Mouse (Mus musculus) megakaryocyte-erythroid progenitor cell, adult 5-6 weeks (primary cell): ENCODE measurements around the gene Mapkap1. TPM values are rescaled to one million over a fixed set of nuclear protein-coding genes. Genes with fewer than 3 reads are reported as not detected.
A peak's percentile ranks its signal among the peaks of the same experiment; 100 is the strongest.

ENCODE experiments used
- ATAC-seq: replicated peaks from 2 replicates; pipeline ENCODE4 v1.8.0; 2016; ENCODE audit warnings: mild to moderate bottlenecking, inconsistent platforms; ENCODE audit not compliant: severe bottlenecking, poor library complexity, low FRiP score, low TSS enrichment
- total RNA-seq, 2 experiments: library from RNA; stranded (forward) in 1 of 2; stranded (reverse) in 1 of 2; fragments of 200-1000, 215-1000 nt in 1 of 2; fragments of >200 nt in 1 of 2; fragmentation: Nextera tagmentation in 1 of 2; gene quantifications; 2 replicates each; pipeline ENCODE4 v1.2.3; 2014 to 2017

The Mapkap1 gene
- total RNA-seq, 2 experiments from 2014 or later = 28.2 to 54.3 TPM

GRCm38 (mm10) chr2:34647410-34647809 is 240.8 kb downstream of the Mapkap1 start:
- no peak for ATAC-seq

DNA sequence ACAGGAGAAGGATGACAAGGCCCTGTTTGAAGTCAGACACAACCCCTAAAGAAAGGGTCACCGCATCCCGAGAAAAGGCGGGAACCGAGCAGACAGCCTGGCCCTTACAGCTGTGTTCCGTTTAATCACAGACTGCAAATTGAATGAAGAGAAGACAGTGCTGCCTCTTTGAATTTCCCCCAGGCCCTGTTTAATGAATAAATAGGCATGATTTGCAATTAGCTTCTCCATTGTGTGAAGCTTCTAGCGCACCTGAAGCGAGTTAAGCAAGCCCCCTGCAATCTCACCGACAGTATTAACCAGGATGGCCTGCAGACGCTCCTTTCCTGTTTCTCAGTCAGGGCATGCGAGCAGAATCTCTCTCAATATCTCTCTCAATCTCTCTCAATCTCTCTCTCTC is 261.2 kb downstream of the Mapkap1 start:
- ATAC-seq = no peak

DNA sequence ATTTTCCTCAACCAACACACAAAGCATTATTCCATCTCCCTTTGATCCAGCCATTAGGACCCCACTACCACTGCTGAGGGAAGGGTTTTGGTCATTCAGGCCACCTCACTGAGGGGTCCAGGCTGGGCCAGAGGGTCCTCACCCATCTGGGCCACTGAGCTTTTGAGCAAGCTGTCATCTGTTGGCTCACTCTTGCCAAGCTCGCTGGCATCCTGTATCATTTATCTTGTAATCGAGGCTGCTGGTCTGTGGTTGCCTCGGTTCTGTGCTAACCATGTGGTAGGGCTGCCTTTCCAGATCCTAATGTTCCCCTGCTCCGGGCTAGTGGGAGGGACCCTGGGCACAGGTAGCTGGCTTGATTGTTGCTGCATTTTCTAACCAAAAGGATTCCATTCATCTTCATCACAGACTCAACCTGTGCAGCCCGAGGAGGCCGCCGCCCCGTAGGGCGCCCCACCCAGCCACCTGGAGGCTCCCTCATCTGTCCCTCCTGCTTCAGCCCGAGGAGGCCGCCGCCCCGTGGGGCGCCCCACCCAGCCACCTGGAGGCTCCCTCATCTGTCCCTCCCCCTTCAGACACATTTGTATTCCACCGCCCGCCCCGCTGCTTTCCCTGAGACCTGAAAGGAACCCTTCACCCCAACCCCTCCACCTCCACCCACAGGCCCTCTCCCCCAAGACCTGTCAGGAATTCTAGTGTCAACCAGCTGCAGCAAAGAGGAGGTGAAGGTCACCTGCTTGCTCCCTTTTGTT is 262.0 kb downstream of the Mapkap1 start:
- ATAC-seq = no peak

- no peak for ATAC-seq
Observed at GRCm38 (mm10) chr2:34669203-34669746, 262.7 kb downstream of the Mapkap1 start.

GRCm38 (mm10) chr2:34670470-34670869 is 263.9 kb downstream of the Mapkap1 start:
- ATAC-seq = no peak

DNA sequence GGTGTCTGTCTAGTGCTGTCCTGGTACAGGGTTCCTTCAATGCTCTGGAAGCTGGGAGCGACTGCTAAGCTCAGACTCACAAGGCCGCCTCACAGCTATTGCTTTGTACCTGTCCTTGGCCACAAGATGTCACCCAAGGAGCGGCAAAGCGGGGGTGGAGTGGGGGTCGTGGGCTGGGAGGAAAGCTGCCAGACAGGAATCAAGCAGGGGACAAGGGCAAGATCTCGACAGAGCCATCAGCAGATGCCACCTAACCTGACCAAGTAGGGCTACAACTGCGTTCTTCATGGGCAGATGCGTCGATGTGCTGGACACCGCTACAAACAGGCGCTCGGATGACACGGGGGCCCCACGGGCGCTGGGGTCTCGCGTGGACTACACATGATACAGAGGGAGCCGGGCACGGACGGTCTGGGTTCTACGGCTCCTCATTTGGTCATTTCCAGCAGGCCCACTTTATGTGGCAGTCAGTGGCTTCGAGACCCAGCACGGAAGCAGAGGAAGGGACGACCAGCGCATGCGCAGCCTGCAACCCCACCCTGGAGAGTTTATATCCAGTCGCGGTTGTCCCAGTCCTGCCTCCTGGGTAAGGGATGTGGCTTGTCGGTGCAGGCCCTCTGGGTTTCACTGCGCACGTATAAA is 264.9 kb downstream of the Mapkap1 start:
- ATAC-seq = peak; percentile 66

- ATAC-seq = no peak
Observed at GRCm38 (mm10) chr2:34673846-34674245, 267.3 kb downstream of the Mapkap1 start.

Other genes with a start within 250 kb of the Mapkap1 start
- gene Pbx3, start 33.6 kb upstream of the Mapkap1 start, total RNA-seq (2014; fragmentation: Nextera tagmentation) = 8.3 and 10.2 TPM in 2 replicates
- gene Pbx3, start 33.6 kb upstream of the Mapkap1 start, total RNA-seq (2017) = 4.8 and 12.8 TPM in 2 replicates